Mouse (Mus musculus): ENCODE data around the gene Hdac11.
"Not testable (repeated sequence)": the region's sequence is repeated elsewhere in the genome, so short reads cannot be mapped to it uniquely, and the experiment has no call there.

Gene Hdac11

DNA sequence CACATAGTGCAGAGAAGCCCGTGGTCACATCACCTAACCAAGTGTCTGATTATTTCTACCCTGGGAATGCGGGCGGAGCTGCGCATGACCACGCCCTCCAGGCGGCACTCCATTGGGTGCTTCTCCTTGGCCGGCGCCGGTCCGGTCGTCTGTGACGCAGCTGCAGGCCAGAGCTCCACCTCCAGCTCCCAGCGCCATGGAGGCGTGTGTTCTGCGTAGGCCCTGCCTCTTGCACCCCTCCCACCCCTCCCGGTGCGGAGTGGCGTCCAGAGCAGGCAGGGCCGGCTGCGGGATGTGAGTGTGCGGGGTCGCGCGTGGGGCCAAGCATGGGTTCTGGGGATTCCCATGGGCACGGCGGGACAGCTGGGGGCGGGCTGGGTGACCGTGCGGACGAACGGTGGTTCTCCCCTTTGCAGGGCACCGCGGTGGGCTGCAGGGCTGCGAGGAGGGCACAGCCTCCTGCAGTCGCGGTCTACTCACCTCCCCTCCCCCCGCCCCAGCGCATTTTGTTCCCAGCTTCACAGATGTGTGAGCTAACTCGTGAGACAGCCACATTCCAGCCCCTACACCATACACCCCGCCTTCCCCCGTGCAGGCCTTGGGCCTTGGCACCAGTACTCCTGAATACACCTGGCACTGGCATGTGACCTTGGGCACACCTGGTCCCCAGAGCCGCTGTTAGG lies at the start of gene Hdac11:
Gene Hdac11 (plus strand): TSS at position 112 of the 683 bp plus-strand sequence.
- peak; percentile 95 for DNase-seq

DNA sequence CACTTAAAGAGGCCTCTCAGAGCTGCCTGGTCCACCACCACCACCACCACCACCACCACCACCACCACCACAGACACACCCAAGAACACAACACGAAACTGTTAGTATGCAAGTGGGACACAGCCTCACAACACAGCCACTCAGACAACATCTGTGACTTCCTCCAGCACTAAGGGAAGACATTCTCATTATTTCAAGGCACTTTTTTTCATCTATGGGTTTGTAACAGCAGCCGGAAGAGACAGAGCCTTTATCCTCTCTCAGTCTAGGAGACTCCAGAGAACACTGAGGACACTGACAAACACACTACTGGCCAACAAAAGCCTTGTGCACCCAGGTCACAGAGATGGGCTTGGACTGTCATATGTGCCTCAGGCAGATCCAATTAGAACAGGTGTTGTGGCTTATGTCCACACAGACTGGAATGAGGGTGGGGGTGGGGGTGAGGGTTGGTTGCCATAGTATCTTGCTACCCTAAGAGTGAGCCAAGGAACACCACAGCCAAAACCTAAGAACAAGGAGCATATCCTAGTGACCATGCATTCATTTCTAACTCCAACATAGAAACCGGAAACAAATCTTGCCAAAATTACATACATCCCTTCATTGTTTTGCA lies 48.1 kb upstream of the Hdac11 start:
- no peak for DNase-seq

DNA sequence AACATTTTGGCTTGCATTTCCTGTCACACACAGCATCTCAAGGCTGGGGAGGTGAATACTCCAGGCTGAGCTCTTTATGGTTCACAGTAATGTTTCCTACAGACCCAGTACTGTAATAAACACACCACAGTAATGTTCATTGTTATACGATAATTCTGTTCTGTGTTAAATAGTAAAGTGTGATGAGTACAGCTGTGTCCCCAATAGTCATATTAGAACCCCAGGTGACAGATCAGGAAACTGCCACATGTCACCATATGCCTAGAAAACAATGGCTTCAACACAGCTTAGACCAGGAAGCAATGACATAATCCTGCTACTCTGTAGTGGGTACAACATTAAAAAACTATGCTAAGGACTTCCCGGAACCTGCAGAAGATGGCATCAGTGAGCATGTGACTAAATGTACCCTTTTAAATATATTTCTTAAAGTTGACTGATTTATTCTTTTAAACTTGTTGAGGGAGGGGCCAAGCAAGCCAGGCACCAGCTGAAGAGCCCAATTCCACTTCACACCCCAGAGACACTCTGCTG lies 47.5 kb upstream of the Hdac11 start:
- DNase-seq: no peak

DNA sequence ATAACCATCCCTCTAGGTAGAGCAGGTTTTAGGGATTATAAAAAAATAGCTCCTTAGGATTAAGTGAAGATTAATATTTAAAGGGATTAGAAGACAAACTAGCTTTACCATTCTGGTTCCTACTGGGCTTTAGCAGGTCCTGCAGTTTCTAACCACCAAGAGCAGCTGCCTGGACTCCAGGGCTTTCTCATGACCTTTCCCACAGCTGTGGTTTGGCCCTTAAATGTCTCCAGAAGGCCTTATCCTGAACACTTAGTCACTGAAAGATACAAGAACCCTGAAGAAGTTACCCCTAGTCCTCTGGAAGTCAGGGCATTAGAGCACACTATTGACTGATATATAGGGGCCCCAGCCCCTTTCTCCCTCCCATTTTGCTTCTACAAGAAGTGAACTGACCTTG lies 47.0 kb upstream of the Hdac11 start:
- no peak for DNase-seq

GRCm38 (mm10) chr6:91110323-91111020 lies 46.0 kb upstream of the Hdac11 start:
- no peak for DNase-seq

GRCm38 (mm10) chr6:91111141-91111953 lies 45.1 kb upstream of the Hdac11 start:
- no peak for DNase-seq

- no peak for DNase-seq
These were observed 44.6 kb upstream of the Hdac11 start for GRCm38 (mm10) chr6:91111954-91112252.

DNA sequence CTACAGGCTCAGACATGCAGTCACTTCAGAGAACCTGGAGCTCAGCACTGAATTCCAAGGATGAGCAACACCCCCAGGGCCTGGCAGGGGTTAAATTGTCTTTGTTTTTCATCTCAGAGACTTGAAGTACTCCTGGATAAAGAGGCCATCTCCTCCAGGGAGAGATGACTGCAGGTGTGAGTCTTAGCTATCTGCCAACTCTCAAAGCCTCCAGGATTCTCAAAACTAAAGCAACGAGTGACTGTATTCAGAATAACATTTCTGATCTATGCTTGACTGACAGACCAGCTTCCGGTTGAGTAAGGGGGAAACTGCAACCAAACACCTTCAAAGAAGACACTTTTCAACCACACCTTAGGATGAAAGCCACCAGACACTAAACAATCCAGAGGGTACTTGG lies 41.7 kb upstream of the Hdac11 start:
- no peak for DNase-seq

DNA sequence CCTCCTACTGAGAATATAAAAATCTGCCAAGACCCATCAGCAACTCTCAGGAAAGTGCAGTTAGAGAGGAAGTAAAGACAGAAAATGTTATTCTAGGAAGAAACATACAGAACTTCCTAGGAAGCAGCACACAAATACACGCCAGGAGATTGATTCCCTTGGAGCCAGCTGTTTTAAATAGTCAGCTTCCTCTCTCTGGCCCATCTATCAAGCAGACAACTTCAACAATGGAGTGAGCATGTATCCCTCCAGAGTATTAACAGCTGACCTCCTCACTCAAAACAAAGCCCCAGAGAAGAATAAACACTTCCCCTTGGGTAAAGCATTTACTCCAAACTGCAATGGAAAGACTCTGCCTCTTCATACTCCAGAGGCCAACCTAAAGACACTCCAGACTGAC lies 41.3 kb upstream of the Hdac11 start:
- DNase-seq: peak; percentile 50

- no peak for DNase-seq
These were observed 40.6 kb upstream of the Hdac11 start for GRCm38 (mm10) chr6:91115863-91116243.

GRCm38 (mm10) chr6:91116244-91117145 lies 40.0 kb upstream of the Hdac11 start, which contains the start of gene Nup210:
TSS of gene Nup210 (minus strand) at chr6:91116829.
- DNase-seq: peak; percentile 97

DNA sequence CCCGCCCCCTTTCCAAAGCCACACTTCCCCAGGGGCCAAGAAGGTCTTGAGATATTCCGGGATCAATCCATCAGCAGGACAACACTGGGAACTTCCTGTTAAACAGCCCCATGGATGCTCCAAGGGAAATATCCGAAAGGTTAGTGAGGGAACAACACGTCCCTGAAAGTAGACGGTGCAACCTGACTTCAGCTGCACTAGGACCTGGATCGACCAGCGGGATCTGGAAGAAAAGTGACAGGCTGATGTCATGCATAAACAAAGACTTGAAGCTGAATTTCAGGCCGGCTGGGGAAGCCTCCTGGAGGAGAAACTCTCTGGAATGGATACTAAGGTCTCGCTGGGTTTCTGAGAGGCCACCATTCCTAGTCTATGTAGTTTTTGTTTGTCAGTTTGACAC lies 39.3 kb upstream of the Hdac11 start:
- no peak for DNase-seq

DNA sequence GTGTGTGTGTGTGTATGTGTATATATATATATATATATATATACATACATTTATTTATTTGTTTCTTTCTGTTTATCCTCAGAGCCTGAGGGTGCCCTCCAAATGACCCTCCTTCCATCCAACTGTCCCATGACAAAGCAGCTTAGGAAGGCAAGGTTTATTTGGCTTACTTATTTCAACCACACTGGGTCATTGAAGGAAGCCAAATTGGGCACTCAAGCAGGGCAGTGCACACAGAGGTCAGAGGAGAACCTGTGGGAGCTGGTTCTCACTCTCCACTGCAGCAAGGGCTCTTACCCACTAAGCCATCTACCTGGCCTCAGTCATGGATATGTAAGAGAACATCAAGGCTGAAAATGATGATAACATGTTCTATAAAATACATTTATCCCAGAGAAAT lies 37.9 kb upstream of the Hdac11 start:
- no peak for DNase-seq

DNA sequence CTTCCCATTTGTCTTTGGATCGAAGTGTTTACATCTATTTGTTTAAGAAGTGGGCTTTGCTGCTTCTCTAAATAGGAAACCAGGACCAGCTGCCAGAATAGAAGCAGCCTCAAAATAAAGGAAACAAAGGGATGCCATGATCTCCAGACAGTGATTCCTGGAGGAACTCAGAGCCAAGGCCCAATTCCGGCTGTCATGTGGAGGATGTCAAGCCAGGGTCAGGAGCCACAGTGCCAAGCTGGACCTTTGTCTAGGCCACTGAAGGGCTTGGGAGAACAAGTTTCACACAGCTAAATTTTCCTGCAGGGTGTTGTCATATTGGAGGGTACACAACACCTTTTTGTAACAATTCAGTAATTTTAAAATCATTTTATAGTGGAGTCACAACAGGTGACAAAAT lies 36.3 kb upstream of the Hdac11 start:
- peak; percentile 49 for DNase-seq

- DNase-seq: not testable (repeated sequence)
These were observed 35.4 kb upstream of the Hdac11 start for GRCm38 (mm10) chr6:91121089-91121488.

DNA sequence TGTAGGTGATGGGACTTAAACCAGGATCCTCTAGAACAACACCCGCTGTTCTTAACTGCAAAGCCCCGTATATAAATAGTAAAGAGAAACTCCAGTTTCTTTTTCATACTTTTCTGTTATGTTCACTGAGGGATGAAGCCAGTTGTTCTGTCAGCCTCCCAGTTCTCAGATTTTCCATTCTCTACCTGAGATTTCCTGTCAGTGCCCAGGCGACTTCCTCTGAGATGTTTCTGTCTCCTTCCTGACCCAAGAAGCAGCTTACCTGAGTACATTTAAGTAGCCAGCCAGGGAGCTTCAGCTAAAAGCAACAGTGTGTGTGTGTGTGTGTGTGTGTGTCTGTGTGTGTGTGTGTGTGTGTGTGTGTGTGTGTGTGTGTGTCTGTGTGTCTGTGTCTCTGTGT lies 33.0 kb upstream of the Hdac11 start:
- no peak for DNase-seq

- DNase-seq: no peak
These were observed 31.9 kb upstream of the Hdac11 start for GRCm38 (mm10) chr6:91124286-91125227.

- no peak for DNase-seq
These were observed 31.3 kb upstream of the Hdac11 start for GRCm38 (mm10) chr6:91125228-91125585.

DNA sequence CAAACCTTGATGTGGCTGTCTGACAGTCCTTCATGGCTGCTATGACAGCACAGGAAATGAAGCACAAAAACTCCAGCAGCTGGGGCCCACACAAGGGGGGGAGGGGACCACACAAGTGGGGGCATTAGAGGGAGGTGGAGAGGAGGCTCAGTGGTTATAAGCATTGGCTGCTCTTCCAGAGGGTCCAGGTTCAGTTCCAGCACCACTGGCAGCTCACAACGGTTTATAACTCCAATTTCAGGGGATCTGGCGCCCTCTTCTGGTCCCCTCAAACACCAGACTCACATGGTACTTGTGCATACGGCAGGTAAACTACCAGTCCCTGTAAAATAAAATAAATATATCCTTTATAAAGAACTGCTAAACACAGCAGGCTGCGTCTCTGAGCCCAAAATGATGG lies 27.5 kb upstream of the Hdac11 start:
- no peak for DNase-seq

DNA sequence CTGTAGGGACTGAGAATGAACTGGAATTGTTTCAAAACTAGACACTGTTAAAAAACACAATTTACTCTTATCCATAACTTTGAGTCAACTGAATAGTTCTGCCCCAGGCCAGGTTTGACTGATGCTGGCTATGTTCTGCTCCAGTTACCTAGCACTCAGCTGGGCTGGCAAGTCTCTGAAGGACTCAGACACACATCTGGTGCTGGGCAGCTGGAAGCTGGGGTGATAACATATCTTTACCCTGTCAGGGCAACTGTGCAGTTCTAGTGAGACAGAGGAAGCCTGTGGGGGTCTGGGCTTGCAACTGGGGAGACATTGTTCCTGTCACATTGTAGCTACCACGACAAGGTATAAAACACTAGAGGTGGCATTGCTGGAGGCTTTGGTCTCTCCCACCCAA lies 25.6 kb upstream of the Hdac11 start:
- no peak for DNase-seq

DNA sequence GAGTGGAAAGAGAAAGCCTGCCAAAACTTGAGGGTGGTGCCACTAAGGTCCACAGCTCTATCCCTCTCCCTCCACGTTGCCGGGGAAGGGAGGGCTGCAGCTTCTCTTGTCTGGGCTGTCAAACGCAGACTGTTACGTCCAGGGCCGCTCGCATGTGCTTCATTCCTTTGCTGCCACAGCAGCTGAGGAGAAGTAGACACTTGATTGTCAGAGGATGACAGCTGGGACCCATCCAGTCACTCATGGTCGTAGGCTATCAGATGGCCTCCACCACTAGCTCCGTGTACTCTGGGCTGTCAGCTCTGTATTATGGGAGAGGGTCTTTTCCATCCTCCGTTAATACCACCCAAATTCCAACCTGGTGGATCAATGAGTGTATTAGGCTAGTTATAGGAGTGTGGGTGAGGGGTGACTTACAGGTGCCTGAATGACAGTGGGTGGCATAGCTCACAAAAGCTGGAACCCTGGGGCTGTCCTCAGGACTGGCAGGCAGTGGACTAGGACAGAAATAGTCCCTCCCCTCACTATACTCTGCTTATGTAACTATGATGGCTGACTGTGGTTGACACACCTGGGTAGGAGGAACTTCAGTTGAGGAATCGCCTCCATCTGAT lies 19.0 kb upstream of the Hdac11 start:
- no peak for DNase-seq

Data from lung, postnatal 10 days (tissue).